Mouse (Mus musculus): ENCODE data around the gene Cntnap2.

GRCm38 (mm10) chr6:45238117-45238516 lies 179.0 kb downstream of the Cntnap2 start:
- no peak for TF ChIP-seq CTCF (IDR thresholded peaks at IDR 0.05; ENCODE audit: low read depth, low read length)
- TF ChIP-seq POLR2A (IDR thresholded peaks at IDR 0.05; ENCODE audit: extremely low read depth, insufficient read depth, low read length): no peak

Data from liver, adult 2 months (tissue).